ENCODE assay signal across 8 mouse cellular contexts in the genomic region with DNA sequence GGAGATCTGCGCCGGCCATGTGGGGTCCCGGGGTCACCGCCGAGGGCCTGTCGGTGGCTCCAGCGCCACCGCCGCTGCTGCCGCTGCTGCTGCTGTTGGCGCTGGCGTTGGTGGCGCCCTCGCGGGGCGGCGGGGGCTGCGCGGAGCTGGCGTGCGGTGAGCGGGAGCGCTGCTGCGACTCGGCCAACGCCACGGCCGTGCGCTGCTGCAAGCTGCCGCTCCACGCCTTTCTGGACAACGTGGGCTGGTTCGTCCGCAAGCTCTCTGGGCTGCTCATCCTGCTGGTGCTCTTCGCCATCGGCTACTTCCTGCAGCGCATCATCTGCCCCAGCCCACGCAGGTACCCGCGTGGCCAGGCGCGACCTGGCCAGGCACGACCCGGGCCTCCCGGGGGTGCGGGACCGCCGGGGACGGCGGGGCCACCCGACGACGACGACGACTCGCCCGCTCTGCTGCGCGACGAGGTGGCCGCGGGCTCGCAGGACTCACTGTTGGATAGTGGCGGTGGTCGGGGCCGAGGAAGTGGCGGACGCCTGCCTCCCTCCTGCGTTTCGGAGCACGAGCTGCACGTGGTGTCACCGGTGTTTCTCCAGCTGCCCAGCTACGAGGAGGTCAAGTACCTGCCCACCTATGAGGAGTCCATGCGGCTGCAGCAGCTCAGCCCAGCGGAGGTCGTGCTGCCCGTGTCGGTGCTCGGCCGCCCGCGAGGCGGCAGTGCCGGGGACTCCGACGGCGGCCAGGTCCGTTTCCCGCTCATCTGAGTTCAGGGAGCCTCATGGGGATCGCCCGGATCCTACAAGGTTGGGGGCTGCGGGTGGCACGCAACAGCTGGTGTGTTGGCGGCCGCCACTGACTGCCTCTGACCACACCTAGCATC. TPM values are rescaled to one million over a fixed set of nuclear protein-coding genes. Genes with fewer than 3 reads are reported as not detected.
DNase-seq lines count a peak whose midpoint lies in the region; ATAC-seq lines count a peak whose summit lies in the region.

No protein-coding gene starts in this region.

- peak overlapping the region; percentile 54 for H3K9ac ChIP-seq in forebrain, embryonic 15.5 days (replicated peaks)
- H3K9ac ChIP-seq in hindbrain, embryonic 15.5 days: peak overlapping the region; percentile 72
- H3K9ac ChIP-seq in midbrain, embryonic 13.5 days (replicated peaks): peak overlapping the region; percentile 75

- no peaks in the 10 kb centered on the region for H3K36me3 ChIP-seq in forebrain, embryonic 15.5 days
- no peaks in the 10 kb centered on the region for H3K36me3 ChIP-seq in hindbrain, embryonic 15.5 days
- H3K36me3 ChIP-seq in midbrain, embryonic 13.5 days: no peaks in the 10 kb centered on the region

- H3K9me3 ChIP-seq in forebrain, embryonic 15.5 days: no peaks in the 10 kb centered on the region
- no peaks in the 10 kb centered on the region for H3K9me3 ChIP-seq in hindbrain, embryonic 15.5 days
- no peaks in the 10 kb centered on the region for H3K9me3 ChIP-seq in midbrain, embryonic 13.5 days

- H3K27me3 ChIP-seq in forebrain, embryonic 15.5 days: peaks cover 9% of the 10 kb centered on the region; the same call in 1 of the 2 replicates
- H3K27me3 ChIP-seq in hindbrain, embryonic 15.5 days: no peaks in the 10 kb centered on the region; the same call in 1 of the 2 replicates
- peaks cover 31% of the 10 kb centered on the region for H3K27me3 ChIP-seq in midbrain, embryonic 13.5 days

- intact Hi-C loops in left cerebral cortex, postnatal 4 days (cut with DNase I): loop anchor here (5.0 kb wide), 1 partner anchor 113 kb away; no protein-coding TSS in a partner anchor

- peak; percentile 64 to 67 for DNase-seq in cerebellum, postnatal 10 days
- no peak for DNase-seq in cerebellum, adult 8-10 months
- peak; percentile 48 for DNase-seq in adrenal gland, postnatal 10 days
- DNase-seq in left cerebral cortex, postnatal 4 days: peak; percentile 45
- DNase-seq in spleen, postnatal 4 days (ENCODE audit: low spot score in 2 of 2): peak; percentile 14 to 67

- peaks cover 13% of the 10 kb centered on the region for H3K4me1 ChIP-seq in forebrain, embryonic 15.5 days
- H3K4me1 ChIP-seq in hindbrain, embryonic 15.5 days (replicated peaks): peaks cover 19% of the 10 kb centered on the region
- H3K4me1 ChIP-seq in midbrain, embryonic 13.5 days (replicated peaks): peaks cover 16% of the 10 kb centered on the region

- peak; percentile 87 for ATAC-seq in forebrain, embryonic 15.5 days (replicated peaks)
- peak; percentile 83 for ATAC-seq in hindbrain, embryonic 15.5 days (ENCODE audit: low FRiP score, low read depth)
- peak; percentile 85 for ATAC-seq in midbrain, embryonic 13.5 days

- peak overlapping the region; percentile 96 for H3K4me2 ChIP-seq in forebrain, embryonic 15.5 days (replicated peaks)
- peak overlapping the region; percentile 98 for H3K4me2 ChIP-seq in hindbrain, embryonic 15.5 days
- H3K4me2 ChIP-seq in midbrain, embryonic 13.5 days (replicated peaks): peak overlapping the region; percentile 98

- peak overlapping the region; percentile 68 for H3K4me3 ChIP-seq in forebrain, embryonic 15.5 days
- H3K4me3 ChIP-seq in hindbrain, embryonic 15.5 days: peak overlapping the region; percentile 84
- peak overlapping the region; percentile 66 for H3K4me3 ChIP-seq in midbrain, embryonic 13.5 days (replicated peaks)

- WGBS in forebrain, embryonic 15.5 days: under 1% methylated on average over 96 of the region's 96 CpGs
- WGBS in hindbrain, embryonic 15.5 days: under 1% methylated on average over 92 of the region's 96 CpGs
- whole genome bisulfite sequencing in midbrain, embryonic 13.5 days: 0% methylated on average over 87 of the region's 96 CpGs

- peak overlapping the region; percentile 16 for H3K27ac ChIP-seq in forebrain, embryonic 15.5 days (replicated peaks)
- H3K27ac ChIP-seq in hindbrain, embryonic 15.5 days (replicated peaks): peak overlapping the region; percentile 73
- H3K27ac ChIP-seq in midbrain, embryonic 13.5 days: peak overlapping the region; percentile 67

RNA-seq across cellular contexts. Expression of a gene that starts 0.5 kb away (rescaled TPM):
- total RNA-seq in adrenal gland, postnatal 10 days (2021): under 1 TPM; 0.21 to 0.79 TPM
- polyA plus RNA-seq in forebrain, embryonic 15.5 days (2015; fragmentation: Nextera tagmentation; extraction: Ambion mirVana): 3.5 and 3.7 TPM in 2 replicates
- 5.0 and 5.2 TPM in 2 replicates for polyA plus RNA-seq in hindbrain, embryonic 15.5 days (2015; fragmentation: Nextera tagmentation; extraction: Ambion mirVana)
- 1 to 10 TPM; 6.5 to 8.3 TPM for total RNA-seq in left cerebral cortex, postnatal 4 days (2021)
- polyA plus RNA-seq in midbrain, embryonic 13.5 days (2015; fragmentation: Nextera tagmentation; extraction: Ambion mirVana): 1.8 and 2.8 TPM in 2 replicates

Comparison
In these comparisons a context has a peak if more than half of its experiments do, and no peak if none do; other contexts are left out.
1. H3K27ac ChIP-seq: peak in every context shown above with its lines; median percentile 73 in hindbrain, embryonic 15.5 days; 67 in midbrain, embryonic 13.5 days; 16 in forebrain, embryonic 15.5 days.